Mouse (Mus musculus): ENCODE data around the gene Gtf2a1.
"Not testable (repeated sequence)": the region's sequence is repeated elsewhere in the genome, so short reads cannot be mapped to it uniquely, and the experiment has no call there.

Gene Gtf2a1

DNA sequence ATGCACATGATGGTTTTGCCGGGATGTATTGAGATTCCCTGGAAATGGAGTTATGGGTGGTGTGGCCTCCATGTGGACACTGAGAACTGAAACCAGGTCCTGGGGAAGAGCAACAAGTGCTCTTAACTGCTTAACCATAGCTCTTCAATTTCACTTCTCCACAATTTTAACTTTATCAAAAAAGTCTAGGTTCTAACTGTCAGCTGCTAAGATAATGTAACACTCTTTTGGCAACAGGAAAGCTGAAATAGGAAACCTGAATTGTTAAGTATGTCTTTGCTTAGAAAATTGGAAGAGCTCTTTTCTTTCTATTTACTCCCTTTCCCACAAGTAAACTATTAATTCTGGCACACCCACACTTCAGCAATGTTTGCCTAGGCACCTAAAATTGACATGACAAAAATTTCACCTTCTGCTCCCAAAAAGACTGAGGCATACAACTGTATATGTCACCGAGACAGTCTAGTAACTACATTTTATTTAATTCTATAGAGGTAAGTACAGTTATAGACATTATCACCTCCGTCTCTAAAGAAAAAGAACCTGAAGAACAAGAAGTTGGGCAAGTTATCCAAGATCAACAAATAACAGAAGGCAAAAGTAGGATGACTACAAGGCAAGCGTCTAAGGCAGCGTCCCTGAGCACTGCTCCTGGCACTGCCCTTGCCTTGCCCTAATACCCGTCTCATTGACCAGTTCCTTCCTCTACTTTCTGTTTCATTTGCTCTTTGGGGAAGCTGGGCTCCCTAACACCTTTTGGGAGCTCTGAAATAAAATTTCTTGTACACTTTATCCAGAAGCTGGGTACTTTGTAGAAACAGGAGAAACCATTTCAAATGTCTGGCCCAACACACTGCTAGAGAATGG lies 8.8 kb downstream of the Gtf2a1 start:
- no peak for DNase-seq (ENCODE audit: low read depth, low spot score)

DNA sequence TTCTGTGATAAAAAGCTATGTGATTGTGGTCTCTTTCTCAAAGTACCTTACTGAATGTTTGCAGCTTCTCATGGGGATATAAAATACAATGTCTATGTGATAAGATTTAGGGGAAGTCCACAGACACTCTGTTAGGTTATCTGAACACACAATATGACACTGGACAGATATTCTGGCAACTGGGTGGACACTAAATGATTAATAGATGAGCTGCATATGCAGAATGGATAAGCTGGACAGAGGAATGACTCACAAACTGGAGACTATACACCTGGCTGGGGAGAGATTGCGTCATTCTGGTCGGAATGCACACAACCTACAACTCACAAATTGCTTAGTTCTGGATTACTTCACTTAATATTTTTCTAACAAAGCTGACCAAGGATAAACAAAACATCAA lies 10.6 kb downstream of the Gtf2a1 start:
- DNase-seq (ENCODE audit: low read depth, low spot score), result no peak

DNA sequence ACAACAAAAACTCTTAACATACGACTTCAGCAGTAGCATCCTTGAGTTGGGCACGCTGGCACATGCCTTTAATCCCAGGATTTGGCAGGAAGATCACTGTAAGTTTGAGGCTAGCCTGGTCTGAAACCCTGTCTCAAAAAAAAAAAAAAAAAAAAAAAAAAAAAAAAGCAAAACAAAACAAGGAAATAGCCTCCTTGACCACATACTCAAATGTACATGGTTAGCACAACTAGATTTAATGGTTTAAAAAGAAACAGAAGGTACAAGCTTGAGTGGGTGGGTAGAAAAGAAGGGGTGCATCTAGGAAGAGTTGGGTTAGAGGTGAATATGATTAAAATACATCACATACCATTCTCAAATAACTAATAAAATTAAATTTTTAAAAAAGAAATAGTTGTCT lies 18.6 kb downstream of the Gtf2a1 start:
- no peak for DNase-seq (ENCODE audit: low read depth, low spot score)

DNA sequence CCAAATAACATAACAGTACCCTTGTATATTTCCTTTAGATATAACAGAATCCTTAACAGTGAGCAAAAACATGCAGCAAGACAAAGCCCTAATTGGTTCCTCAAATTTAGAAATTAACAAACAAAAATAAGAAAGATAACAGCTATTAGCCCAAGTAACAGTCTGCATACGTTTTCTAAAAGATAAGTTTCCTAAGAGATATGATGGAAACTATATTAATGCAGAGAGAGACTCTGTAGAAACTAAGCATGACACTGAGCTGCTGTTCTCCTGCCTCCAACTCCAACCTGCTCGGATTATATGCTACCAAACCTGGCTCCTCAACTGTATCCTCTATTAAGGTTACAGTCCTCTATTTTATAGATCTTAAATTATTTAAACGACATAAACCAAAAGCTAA lies 21.0 kb downstream of the Gtf2a1 start:
- no peak for DNase-seq (ENCODE audit: low read depth, low spot score)

DNA sequence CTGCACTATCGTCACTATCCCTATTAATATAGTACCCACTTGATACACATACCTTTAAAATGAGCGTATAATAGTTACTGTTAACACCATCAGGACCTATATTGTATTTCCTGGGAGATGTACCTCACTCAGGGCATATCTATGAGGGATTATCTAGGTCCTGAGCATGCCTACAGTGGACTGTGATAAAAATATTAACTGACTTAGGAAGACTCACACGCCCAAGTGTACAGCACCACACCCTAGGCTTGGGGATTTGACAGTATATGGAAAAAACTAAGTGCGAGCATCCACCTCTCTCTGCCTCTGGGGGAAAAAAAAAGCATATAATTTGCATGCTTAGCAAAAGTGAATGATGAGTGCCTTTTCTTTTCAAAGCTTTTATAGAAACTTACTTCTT lies 23.1 kb downstream of the Gtf2a1 start:
- no peak for DNase-seq (ENCODE audit: low read depth, low spot score)

DNA sequence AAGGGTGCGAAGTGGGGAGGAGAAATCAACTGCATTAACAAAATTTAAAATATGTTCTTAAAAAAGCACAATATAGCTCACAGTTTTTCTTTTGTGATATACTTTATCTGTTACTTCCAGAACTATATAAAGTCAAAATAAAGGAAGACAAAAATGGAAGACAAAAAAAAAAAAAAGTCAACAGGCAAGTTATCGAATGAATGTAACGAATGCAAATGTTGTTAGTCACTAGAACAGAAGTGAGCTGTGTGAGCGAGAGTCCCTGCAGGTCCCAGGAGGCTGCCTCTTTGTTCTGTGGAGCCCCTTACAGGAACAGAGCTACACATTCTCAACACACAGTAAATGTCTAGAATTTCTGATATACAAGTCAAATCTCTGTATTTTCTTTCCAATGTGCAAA lies 32.1 kb downstream of the Gtf2a1 start:
- not testable (repeated sequence) for DNase-seq (ENCODE audit: low read depth, low spot score)

DNA sequence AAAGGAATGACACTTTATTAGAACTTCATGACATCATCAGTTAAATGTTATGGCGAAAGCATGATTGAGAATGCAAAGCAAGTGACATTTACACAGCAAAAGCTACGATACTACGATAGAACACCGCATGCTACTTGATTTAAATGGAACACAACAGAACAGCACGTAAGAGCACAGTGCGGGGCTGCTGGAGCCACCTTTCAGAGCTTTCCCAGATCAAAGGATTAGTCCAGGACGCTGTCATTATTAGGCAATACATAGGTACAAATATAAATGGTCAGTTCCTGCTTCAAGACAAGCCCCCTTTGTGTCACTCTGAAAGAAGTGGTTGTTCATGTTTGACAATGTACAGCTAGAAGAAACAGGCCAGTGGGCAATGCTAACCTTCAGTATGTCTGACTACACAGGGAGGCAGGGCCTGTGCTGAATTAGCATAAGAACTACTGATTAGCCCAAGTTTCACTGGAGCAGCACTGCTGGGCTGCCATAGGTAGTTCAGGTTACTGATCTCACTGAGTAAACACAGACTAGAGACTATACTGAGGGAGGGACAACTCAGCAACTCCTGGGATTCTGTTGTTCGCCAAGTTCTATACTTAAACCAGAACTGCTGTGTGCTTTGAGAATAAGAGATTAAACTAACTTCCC lies 32.8 kb downstream of the Gtf2a1 start:
- not testable (repeated sequence) for DNase-seq (ENCODE audit: low read depth, low spot score)

DNA sequence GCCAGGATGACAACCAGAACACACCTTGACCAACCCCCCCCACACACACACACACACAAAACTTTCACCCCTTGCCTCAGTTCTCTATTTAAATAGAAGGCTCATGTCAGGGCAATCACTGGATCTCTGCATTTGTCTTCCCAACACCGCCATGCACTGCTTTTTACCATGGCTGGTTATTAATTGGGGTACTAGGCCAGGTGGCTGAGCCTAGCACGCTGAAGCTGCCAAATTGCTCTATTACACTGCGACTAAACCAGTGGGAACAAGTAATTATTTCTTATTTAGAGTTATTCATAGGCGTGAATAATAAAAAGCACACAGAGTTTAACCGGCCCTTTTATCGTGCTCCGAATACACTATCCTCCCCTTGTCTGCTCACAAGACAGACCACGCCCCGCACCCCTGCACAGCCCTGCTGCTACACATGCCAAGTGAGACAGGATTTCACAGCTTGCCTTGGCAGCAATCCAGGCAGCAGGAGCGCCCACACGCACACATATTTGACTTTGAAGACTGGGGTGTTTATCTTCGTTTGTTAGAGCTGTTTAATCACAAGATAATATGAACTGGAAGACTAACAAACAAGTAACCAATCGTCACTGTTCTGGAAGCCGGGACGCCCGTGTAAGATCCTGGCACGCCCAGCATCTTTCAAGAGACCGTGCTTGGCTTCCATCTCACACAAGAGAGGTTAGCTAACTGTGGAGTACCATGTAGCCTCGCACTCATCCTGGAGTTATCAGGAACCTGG lies 38.3 kb downstream of the Gtf2a1 start:
- DNase-seq (ENCODE audit: low read depth, low spot score), result peak; percentile 22

DNA sequence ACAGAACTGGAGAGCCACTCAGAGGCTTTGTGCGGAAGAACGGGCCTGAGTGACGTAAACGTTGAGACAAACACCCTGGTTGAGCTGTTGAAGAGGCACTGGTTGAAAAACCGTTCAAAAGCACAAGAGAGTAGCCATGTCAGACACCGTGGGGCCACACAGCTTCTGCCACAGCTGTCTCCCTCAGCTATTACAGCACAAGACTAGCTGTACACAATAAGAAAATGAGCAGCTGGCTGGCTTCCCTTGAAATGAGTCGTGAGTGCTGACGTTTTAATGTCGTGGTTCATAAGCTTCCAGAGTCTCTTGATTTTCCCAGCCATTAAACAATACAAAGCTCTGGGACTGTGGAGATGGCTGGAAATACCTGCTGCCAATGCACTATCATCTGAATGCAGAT lies 40.8 kb downstream of the Gtf2a1 start:
- no peak for DNase-seq (ENCODE audit: low read depth, low spot score)

DNA sequence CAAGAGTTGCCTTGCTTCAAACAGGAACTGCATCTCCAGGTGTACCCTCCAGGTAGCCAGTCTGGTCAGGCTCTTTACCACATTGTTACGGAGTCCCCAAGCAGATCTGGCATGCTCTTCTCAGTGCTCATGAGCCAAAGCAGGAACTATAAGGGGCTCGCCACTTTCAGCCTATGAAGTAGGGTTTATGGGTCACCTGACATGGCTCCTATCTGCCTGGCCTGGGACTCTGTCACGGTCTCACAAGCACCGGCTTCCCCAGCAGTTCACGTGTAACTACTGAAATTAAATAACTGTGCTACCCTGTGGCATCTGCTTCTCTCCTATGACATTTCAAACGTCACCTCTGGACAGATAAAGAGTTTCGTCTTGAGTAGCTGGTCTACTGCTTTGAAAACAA lies 50.1 kb downstream of the Gtf2a1 start:
- no peak for DNase-seq (ENCODE audit: low read depth, low spot score)

DNA sequence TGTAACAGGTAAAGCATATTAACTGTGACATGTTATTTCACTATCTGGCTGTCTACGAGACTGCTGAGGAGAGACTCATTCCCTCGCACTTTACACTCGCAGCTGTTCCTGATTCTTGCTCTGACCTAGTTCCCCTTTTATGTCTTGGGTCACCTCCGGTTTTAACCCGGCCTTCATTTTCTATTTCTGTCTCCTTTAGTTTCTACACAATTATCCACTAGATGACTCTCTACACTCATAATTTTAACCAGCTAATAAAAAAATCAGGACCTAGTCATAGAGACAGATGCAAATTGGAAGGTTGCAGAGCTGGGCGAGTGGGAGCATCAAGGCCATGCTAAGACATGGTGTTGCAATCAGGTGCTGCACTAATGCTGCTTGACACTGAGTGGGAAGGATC lies 55.8 kb downstream of the Gtf2a1 start:
- no peak for DNase-seq (ENCODE audit: low read depth, low spot score)

DNA sequence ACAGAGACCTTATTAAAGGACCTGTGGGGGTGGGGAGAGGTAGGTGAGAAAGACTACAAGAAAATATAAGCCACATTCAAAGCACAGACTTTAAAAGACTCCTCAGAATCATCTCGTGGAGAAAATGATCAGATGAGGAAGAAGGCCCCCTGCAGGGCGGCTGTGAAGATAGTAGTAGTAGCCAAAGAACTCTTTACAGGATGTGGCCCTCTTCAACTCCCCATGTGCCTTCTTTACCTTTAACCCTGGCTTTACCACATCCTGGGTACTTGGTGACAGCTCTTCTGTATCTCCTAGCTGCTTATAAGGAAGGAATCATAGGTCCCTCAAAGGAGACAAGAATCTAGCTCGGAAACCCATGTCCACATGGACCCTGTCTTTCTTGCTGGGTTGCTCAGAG lies 66.7 kb downstream of the Gtf2a1 start:
- DNase-seq (ENCODE audit: low read depth, low spot score), result peak; percentile 72

DNA sequence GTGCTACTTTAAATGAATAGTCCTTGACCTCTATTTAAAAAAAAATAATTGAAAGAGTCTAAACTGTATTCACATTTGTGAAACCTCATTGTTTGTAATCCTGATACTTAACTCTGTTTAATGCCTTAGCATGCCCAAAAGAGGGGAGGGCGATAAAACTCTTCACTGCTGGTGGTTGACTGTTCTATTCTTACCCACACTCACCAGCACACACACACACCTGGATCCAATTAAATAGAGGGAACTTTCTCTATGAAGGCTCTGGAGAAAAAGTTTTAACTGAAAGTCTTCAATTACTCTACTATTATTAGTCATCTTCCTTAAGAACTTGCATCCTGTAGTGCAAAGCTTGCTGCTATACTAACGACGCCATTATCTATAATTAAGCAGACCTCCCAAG lies 72.5 kb downstream of the Gtf2a1 start:
- DNase-seq (ENCODE audit: low read depth, low spot score), result no peak

DNA sequence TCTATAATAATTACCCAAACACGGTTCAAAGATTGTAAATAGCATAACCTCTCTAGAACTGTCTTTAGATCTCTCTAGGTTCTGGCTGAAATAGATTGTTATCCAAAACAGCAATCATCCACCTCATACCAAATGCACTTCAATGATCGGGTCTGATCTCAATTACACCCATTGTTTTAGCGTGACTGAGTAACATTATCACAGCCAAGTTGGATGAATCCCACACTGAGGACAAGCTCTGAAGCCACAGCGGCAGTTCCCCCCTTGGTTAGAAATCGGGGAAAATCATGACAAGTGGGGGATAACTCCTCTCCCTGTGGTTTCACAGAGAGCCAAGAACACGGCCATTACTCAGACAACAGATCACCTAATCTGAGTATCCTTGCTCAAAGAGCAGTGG lies 76.3 kb downstream of the Gtf2a1 start:
- no peak for DNase-seq (ENCODE audit: low read depth, low spot score)

DNA sequence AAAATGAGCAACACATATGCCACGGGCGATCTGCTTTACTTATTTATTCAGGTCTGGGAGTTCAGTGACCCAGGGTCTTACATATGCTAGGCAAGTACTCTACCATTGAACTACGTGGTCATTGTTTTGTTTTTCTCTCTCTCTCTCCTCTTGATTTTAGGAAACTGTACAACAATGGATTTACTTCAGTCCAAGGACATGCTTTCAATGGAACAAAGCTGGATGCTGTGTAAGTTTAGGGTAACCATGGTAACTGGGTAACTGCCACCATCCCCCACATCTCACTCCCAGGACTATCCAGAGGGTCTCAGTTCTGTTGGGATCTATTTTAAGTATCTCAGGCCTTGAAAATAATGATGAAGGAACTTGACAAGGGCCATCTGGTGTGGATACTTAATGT lies 78.5 kb downstream of the Gtf2a1 start:
- no peak for DNase-seq (ENCODE audit: low read depth, low spot score)

Data from CD4-positive helper T cell, adult 2 months (primary cell).